Mouse (Mus musculus) midbrain, embryonic 10.5 days (tissue): Measurements from ENCODE around the gene Kcnj5. TPM values are rescaled to one million over a fixed set of nuclear protein-coding genes. Genes with fewer than 3 reads are reported as not detected.

Experiments used
- DNase-seq: peaks from one replicate; pipeline ENCODE4 v3.0.0-alpha.2; 2017; ENCODE audit warnings: low spot score
- H3K27ac ChIP-seq: fragments of 300-500 bp; sonication (generic); replicated peaks from 2 replicates; pipeline ENCODE4 v1.5.1; 2016; ENCODE audit warnings: mild to moderate bottlenecking
- H3K27me3 ChIP-seq: fragments of 300-500 bp; sonication (generic); 2 replicates; pipeline ENCODE4 v1.6.1; 2016; ENCODE audit warnings: low read depth, mild to moderate bottlenecking; ENCODE audit not compliant: poor library complexity, severe bottlenecking
- H3K36me3 ChIP-seq: fragments of 300-500 bp; sonication (generic); 2 replicates; pipeline ENCODE4 v1.6.1; 2016; ENCODE audit warnings: mild to moderate bottlenecking, moderate library complexity
- H3K4me1 ChIP-seq: fragments of 300-500 bp; sonication (generic); 2 replicates; pipeline ENCODE4 v1.6.1; 2016
- H3K4me3 ChIP-seq: fragments of 300-500 bp; sonication (generic); 2 replicates; pipeline ENCODE4 v1.5.1; 2016; ENCODE audit warnings: mild to moderate bottlenecking, moderate library complexity
- H3K9me3 ChIP-seq: fragments of 300-500 bp; sonication (generic); replicated peaks from 2 replicates; pipeline ENCODE4 v1.6.1; 2016; ENCODE audit warnings: mild to moderate bottlenecking
- WGBS: fragments of 180-500 bp; shearing (Covaris S2); methylation state at CpG from one replicate; pipeline ENCODE4 v1.1.7; 2016; 5-methylcytosine and 5-hydroxymethylcytosine counted together
- polyA plus RNA-seq: library from polyadenylated mRNA; unstranded; fragments of >200 nt; fragmentation: Nextera tagmentation; extraction: Ambion mirVana; gene quantifications from 2 replicates; pipeline ENCODE4 v1.2.1, GENCODE M21; 2016

Gene Kcnj5
- polyA plus RNA-seq, 1 experiment from 2014 or later = 0.20 TPM

GRCm38 (mm10) chr9:32350332-32350731, 6.2 kb upstream of the Kcnj5 start:
- Histone ChIP-seq H3K4me3 (no peak overlapping the region), H3K9me3 (no peaks in the 10 kb centered on the region), H3K36me3 (no peaks in the 10 kb centered on the region), H3K27ac (no peak overlapping the region), H3K4me1 (peaks cover 8% of the 10 kb centered on the region; the same call in 1 of the 2 replicates), H3K27me3 (peaks cover 49% of the 10 kb centered on the region)
- WGBS = 9% methylated on average over 6 of the region's 6 CpGs
- DNase-seq = peak; percentile 68

- H3K27me3 ChIP-seq = peaks cover 59% of the 10 kb centered on the region
- peaks cover 14% of the 10 kb centered on the region for H3K4me1 ChIP-seq
- no peak for DNase-seq
- no peaks in the 10 kb centered on the region for H3K9me3 ChIP-seq
- no peak overlapping the region for H3K27ac ChIP-seq
- H3K36me3 ChIP-seq = no peaks in the 10 kb centered on the region
- WGBS = 92% methylated on average over 10 of the region's 10 CpGs
- H3K4me3 ChIP-seq = no peak overlapping the region
These were observed 5.2 kb upstream of the Kcnj5 start for GRCm38 (mm10) chr9:32349344-32349743.

- H3K4me3 ChIP-seq = no peak overlapping the region
- no peaks in the 10 kb centered on the region for H3K9me3 ChIP-seq
- no peak overlapping the region for H3K27ac ChIP-seq
- no peak for DNase-seq
- WGBS = 67% methylated on average over 8 of the region's 8 CpGs
- peaks cover 27% of the 10 kb centered on the region for H3K4me1 ChIP-seq
- H3K27me3 ChIP-seq = peaks cover 71% of the 10 kb centered on the region
- H3K36me3 ChIP-seq = no peaks in the 10 kb centered on the region
These were observed 3.9 kb upstream of the Kcnj5 start for GRCm38 (mm10) chr9:32348096-32348495.

- peaks cover 87% of the 10 kb centered on the region for H3K27me3 ChIP-seq
- H3K4me3 ChIP-seq = peak overlapping the region; percentile 58
- WGBS = 3% methylated on average over 21 of the region's 21 CpGs
- peak; percentile 36 for DNase-seq
- H3K27ac ChIP-seq = peak overlapping the region; percentile 61; the same call in 1 of the 2 replicates
- H3K9me3 ChIP-seq = no peaks in the 10 kb centered on the region
- H3K36me3 ChIP-seq = no peaks in the 10 kb centered on the region
- peaks cover 30% of the 10 kb centered on the region for H3K4me1 ChIP-seq
These were observed 339 bp upstream of the Kcnj5 start for GRCm38 (mm10) chr9:32344489-32344888.

GRCm38 (mm10) chr9:32342929-32343328, 1.2 kb downstream of the Kcnj5 start:
- Histone ChIP-seq H3K4me3 (no peak overlapping the region), H3K4me1 (peaks cover 30% of the 10 kb centered on the region), H3K27me3 (peaks cover 73% of the 10 kb centered on the region), H3K9me3 (no peaks in the 10 kb centered on the region), H3K36me3 (no peaks in the 10 kb centered on the region), H3K27ac (no peak overlapping the region)
- 12% methylated on average over 8 of the region's 8 CpGs for WGBS
- DNase-seq = peak; percentile 19

- H3K27me3 ChIP-seq = peaks cover 53% of the 10 kb centered on the region
- H3K4me3 ChIP-seq = no peak overlapping the region
- 68% methylated on average over 5 of the region's 5 CpGs for WGBS
- no peak overlapping the region for H3K27ac ChIP-seq
- H3K4me1 ChIP-seq = peaks cover 27% of the 10 kb centered on the region
- H3K9me3 ChIP-seq = no peaks in the 10 kb centered on the region
- H3K36me3 ChIP-seq = no peaks in the 10 kb centered on the region
- DNase-seq = no peak
These were observed 3.3 kb downstream of the Kcnj5 start for GRCm38 (mm10) chr9:32340831-32341230.

GRCm38 (mm10) chr9:32335389-32336150, 8.6 kb downstream of the Kcnj5 start:
- Histone ChIP-seq H3K36me3 (no peaks in the 10 kb centered on the region), H3K27ac (no peak overlapping the region), H3K9me3 (no peaks in the 10 kb centered on the region), H3K27me3 (0 out of 2 replicates have a peak, but pooled peaks cover under 1% of the 10 kb centered on the region), H3K4me3 (no peak overlapping the region), H3K4me1 (peaks cover under 1% of the 10 kb centered on the region)
- 88% methylated on average over 13 of the region's 13 CpGs for WGBS
- DNase-seq = no peak

GRCm38 (mm10) chr9:32331162-32331561, 13.0 kb downstream of the Kcnj5 start:
- no peaks in the 10 kb centered on the region for H3K27me3 ChIP-seq
- no peaks in the 10 kb centered on the region for H3K36me3 ChIP-seq
- no peaks in the 10 kb centered on the region for H3K9me3 ChIP-seq
- no peak for DNase-seq
- H3K4me1 ChIP-seq = no peaks in the 10 kb centered on the region
- no peak overlapping the region for H3K4me3 ChIP-seq
- whole genome bisulfite sequencing = 76% methylated on average over 5 of the region's 5 CpGs
- H3K27ac ChIP-seq = no peak overlapping the region

GRCm38 (mm10) chr9:32328777-32329176, 15.4 kb downstream of the Kcnj5 start:
- 90% methylated on average over 4 of the region's 4 CpGs for WGBS
- no peaks in the 10 kb centered on the region for H3K27me3 ChIP-seq
- H3K9me3 ChIP-seq = no peaks in the 10 kb centered on the region
- no peak for DNase-seq
- no peak overlapping the region for H3K4me3 ChIP-seq
- H3K27ac ChIP-seq = no peak overlapping the region
- H3K36me3 ChIP-seq = no peaks in the 10 kb centered on the region
- no peaks in the 10 kb centered on the region for H3K4me1 ChIP-seq

GRCm38 (mm10) chr9:32323610-32324009, 20.5 kb downstream of the Kcnj5 start:
- no peak for DNase-seq
- H3K4me1 ChIP-seq = peaks cover 6% of the 10 kb centered on the region; the same call in 1 of the 2 replicates
- H3K4me3 ChIP-seq = no peak overlapping the region
- no peaks in the 10 kb centered on the region for H3K9me3 ChIP-seq
- no peak overlapping the region for H3K27ac ChIP-seq
- 78% methylated on average over 7 of the region's 7 CpGs for WGBS
- H3K27me3 ChIP-seq = no peaks in the 10 kb centered on the region
- no peaks in the 10 kb centered on the region for H3K36me3 ChIP-seq

GRCm38 (mm10) chr9:32320167-32320566, 24.0 kb downstream of the Kcnj5 start:
- Histone ChIP-seq H3K4me3 (no peak overlapping the region), H3K36me3 (no peaks in the 10 kb centered on the region), H3K27ac (no peak overlapping the region), H3K27me3 (no peaks in the 10 kb centered on the region), H3K4me1 (peaks cover 6% of the 10 kb centered on the region; the same call in 1 of the 2 replicates), H3K9me3 (no peaks in the 10 kb centered on the region)
- no peak for DNase-seq
- 69% methylated on average over 3 of the region's 3 CpGs for WGBS

GRCm38 (mm10) chr9:32315999-32316398, 28.2 kb downstream of the Kcnj5 start:
- H3K27ac ChIP-seq = no peak overlapping the region
- H3K4me1 ChIP-seq = peaks cover 6% of the 10 kb centered on the region; the same call in 1 of the 2 replicates
- no peaks in the 10 kb centered on the region for H3K9me3 ChIP-seq
- H3K4me3 ChIP-seq = no peak overlapping the region
- DNase-seq = no peak
- no peaks in the 10 kb centered on the region for H3K36me3 ChIP-seq
- 94% methylated on average over 3 of the region's 3 CpGs for WGBS
- no peaks in the 10 kb centered on the region for H3K27me3 ChIP-seq

GRCm38 (mm10) chr9:32314071-32314470, 30.1 kb downstream of the Kcnj5 start:
- Histone ChIP-seq H3K27me3 (no peaks in the 10 kb centered on the region), H3K4me1 (no peaks in the 10 kb centered on the region), H3K9me3 (no peaks in the 10 kb centered on the region), H3K27ac (no peak overlapping the region), H3K4me3 (no peak overlapping the region), H3K36me3 (no peaks in the 10 kb centered on the region)
- WGBS = 81% methylated on average over 3 of the region's 3 CpGs
- no peak for DNase-seq
